Mouse (Mus musculus) effector memory CD4-positive, alpha-beta T cell, adult 7 months (primary cell): ENCODE results near the gene Olfr551. TPM values are rescaled to one million over a fixed set of nuclear protein-coding genes. Genes with fewer than 3 reads are reported as not detected.

Experiments used
- polyA plus RNA-seq: library from polyadenylated mRNA; unstranded; fragments of 100-300 nt; shearing (Covaris generic); gene quantifications from one replicate; pipeline ENCODE4 v1.2.1, GENCODE M21; 2017

The Olfr551 gene
- polyA plus RNA-seq = 0.09 TPM

GRCm38 (mm10) chr7:102591786-102592185 is at the start of gene Olfr551:
Gene Olfr551, minus strand, starts transcription at chr7:102591886.

GRCm38 (mm10) chr7:102638132-102638531 is 46.4 kb upstream of the Olfr551 start, which contains the start of gene Olfr554:
Gene Olfr554, plus strand, starts transcription at chr7:102638432.

GRCm38 (mm10) chr7:102618118-102618517 is 26.4 kb upstream of the Olfr551 start, which contains the start of gene Olfr553:
Gene Olfr553, minus strand, starts transcription at chr7:102618218.

GRCm38 (mm10) chr7:102597378-102598031 is 5.8 kb upstream of the Olfr551 start, which contains the start of gene Olfr552:
Gene Olfr552, plus strand, starts transcription at chr7:102597770.

GRCm38 (mm10) chr7:102571142-102571541 is 20.5 kb downstream of the Olfr551 start, which contains the start of gene Olfr550:
Gene Olfr550, plus strand, starts transcription at chr7:102571442.

GRCm38 (mm10) chr7:102564999-102565997 is 26.4 kb downstream of the Olfr551 start, which contains the start of gene Trim21:
Gene Trim21, minus strand, starts transcription at chr7:102565486.

GRCm38 (mm10) chr7:102549570-102549969 is 42.1 kb downstream of the Olfr551 start, which contains the start of gene Olfr549:
Gene Olfr549, plus strand, starts transcription at chr7:102549870.

GRCm38 (mm10) chr7:102540596-102540995 is 51.1 kb downstream of the Olfr551 start, which contains the start of gene Olfr548-ps1:
Gene Olfr548-ps1, plus strand, starts transcription at chr7:102540896.

GRCm38 (mm10) chr7:102534449-102534848 is 57.2 kb downstream of the Olfr551 start, which contains the start of gene Olfr547:
Gene Olfr547, plus strand, starts transcription at chr7:102534749.

Other genes with a start within 250 kb of the Olfr551 start
- 47.0 TPM for gene Rrm1, start 150.2 kb downstream of the Olfr551 start, polyA plus RNA-seq
- 0.44 TPM for gene Olfr543, start 110.2 kb downstream of the Olfr551 start, polyA plus RNA-seq
- gene Olfr544, start 103.6 kb downstream of the Olfr551 start, polyA plus RNA-seq = not detected
- not detected for gene Olfr545, start 92.3 kb downstream of the Olfr551 start, polyA plus RNA-seq
- not detected for gene Olfr547, start 57.1 kb downstream of the Olfr551 start, polyA plus RNA-seq
- gene Olfr548-ps1, start 51.0 kb downstream of the Olfr551 start, polyA plus RNA-seq = not detected
- gene Olfr549, start 42.0 kb downstream of the Olfr551 start, polyA plus RNA-seq = not detected
- 19.6 TPM for gene Trim21, start 26.4 kb downstream of the Olfr551 start, polyA plus RNA-seq
- 0.22 TPM for gene Olfr550, start 20.4 kb downstream of the Olfr551 start, polyA plus RNA-seq
- not detected for gene Olfr552, start 5.9 kb upstream of the Olfr551 start, polyA plus RNA-seq
- not detected for gene Olfr553, start 26.3 kb upstream of the Olfr551 start, polyA plus RNA-seq
- 0.95 TPM for gene Olfr554, start 46.5 kb upstream of the Olfr551 start, polyA plus RNA-seq
- not detected for gene Olfr555, start 66.9 kb upstream of the Olfr551 start, polyA plus RNA-seq
- not detected for gene Olfr556, start 73.0 kb upstream of the Olfr551 start, polyA plus RNA-seq
- gene Trim68, start 95.4 kb upstream of the Olfr551 start, polyA plus RNA-seq = 7.4 TPM
- not detected for gene Olfr557, start 104.0 kb upstream of the Olfr551 start, polyA plus RNA-seq
- not detected for gene Olfr558, start 110.3 kb upstream of the Olfr551 start, polyA plus RNA-seq
- gene Olfr33, start 127.2 kb upstream of the Olfr551 start, polyA plus RNA-seq = not detected
- gene Olfr559, start 135.6 kb upstream of the Olfr551 start, polyA plus RNA-seq = not detected
- not detected for gene Olfr560, start 167.5 kb upstream of the Olfr551 start, polyA plus RNA-seq
- gene Olfr78, start 167.6 kb upstream of the Olfr551 start, polyA plus RNA-seq = not detected
- not detected for gene Olfr561, start 179.3 kb upstream of the Olfr551 start, polyA plus RNA-seq
- not detected for gene Olfr564, start 211.6 kb upstream of the Olfr551 start, polyA plus RNA-seq